Mouse (Mus musculus): ENCODE results near the gene Isg15.

DNA sequence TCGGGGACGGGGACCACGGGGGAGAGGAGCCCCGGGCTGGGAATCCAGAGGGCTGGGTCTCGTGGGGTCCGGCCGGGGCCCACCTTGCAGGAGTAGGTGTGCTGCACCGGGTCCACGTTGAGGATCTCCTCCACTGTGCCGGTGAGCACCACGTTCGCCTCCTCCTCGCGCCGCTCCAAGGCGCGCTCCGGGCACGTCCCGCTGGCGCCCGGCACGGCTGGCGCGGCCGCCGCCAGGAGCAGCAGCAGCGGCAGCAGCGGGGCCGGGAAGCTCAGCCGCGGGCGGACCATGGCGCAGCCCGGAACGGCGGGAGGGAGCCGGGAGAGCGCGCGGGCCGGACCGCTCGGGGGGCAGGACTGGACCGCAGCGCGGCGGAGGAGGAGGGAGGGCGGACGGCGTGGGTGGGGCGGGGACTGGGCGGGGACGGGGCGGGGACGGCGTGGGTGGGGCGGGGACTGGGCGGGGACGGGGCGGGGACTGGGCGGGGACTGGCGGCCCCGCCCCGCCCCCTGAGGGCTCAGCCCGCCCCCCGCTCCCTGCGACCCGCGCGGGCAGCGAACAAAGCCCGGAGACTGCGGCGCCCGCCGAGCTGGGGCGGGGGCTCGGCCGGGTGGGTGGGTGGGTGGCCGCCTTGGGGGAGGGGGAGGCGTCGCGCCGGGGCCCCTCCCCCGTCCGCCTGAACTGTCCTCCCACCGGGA lies 3.3 kb downstream of the Isg15 start, which contains the start of gene Agrn:
- TF ChIP-seq CTCF (IDR thresholded peaks at IDR 0.05) (no peak), EP300 (IDR thresholded peaks at IDR 0.05) (no peak)
